Mouse (Mus musculus): Measurements from ENCODE around the gene Rsph9. TPM values are rescaled to one million over a fixed set of nuclear protein-coding genes. Genes with fewer than 3 reads are reported as not detected.

Rsph9 gene
- polyA plus RNA-seq, 1 experiment from 2014 or later = 0.72 TPM

- no peaks in the 10 kb centered on the region for H3K9me3 ChIP-seq (replicated peaks)
- H3K4me3 ChIP-seq = no peak overlapping the region
- H3K4me1 ChIP-seq = peaks cover 6% of the 10 kb centered on the region; the same call in 1 of the 2 replicates
- H3K9ac ChIP-seq = no peak overlapping the region
- WGBS (ENCODE audit: insufficient replicate concordance) = 68% methylated on average over 1 of the region's 1 CpGs
- no peak for ATAC-seq
- no peaks in the 10 kb centered on the region for H3K36me3 ChIP-seq
- no peak overlapping the region for H3K4me2 ChIP-seq
- H3K27ac ChIP-seq = no peak overlapping the region
- peaks cover 21% of the 10 kb centered on the region for H3K27me3 ChIP-seq (replicated peaks)
Observed at GRCm38 (mm10) chr17:46091351-46091750, 52.7 kb downstream of the Rsph9 start.

GRCm38 (mm10) chr17:46086341-46086870, 57.6 kb downstream of the Rsph9 start:
- Histone ChIP-seq H3K9me3 (replicated peaks) (no peaks in the 10 kb centered on the region), H3K27me3 (replicated peaks) (peaks cover 8% of the 10 kb centered on the region), H3K4me3 (no peak overlapping the region), H3K4me2 (no peak overlapping the region), H3K36me3 (no peaks in the 10 kb centered on the region), H3K27ac (no peak overlapping the region), H3K9ac (no peak overlapping the region), H3K4me1 (peaks cover 21% of the 10 kb centered on the region; the same call in 1 of the 2 replicates)
- ATAC-seq = no peak
- 48% methylated on average over 17 of the region's 17 CpGs for WGBS (ENCODE audit: insufficient replicate concordance)

DNA sequence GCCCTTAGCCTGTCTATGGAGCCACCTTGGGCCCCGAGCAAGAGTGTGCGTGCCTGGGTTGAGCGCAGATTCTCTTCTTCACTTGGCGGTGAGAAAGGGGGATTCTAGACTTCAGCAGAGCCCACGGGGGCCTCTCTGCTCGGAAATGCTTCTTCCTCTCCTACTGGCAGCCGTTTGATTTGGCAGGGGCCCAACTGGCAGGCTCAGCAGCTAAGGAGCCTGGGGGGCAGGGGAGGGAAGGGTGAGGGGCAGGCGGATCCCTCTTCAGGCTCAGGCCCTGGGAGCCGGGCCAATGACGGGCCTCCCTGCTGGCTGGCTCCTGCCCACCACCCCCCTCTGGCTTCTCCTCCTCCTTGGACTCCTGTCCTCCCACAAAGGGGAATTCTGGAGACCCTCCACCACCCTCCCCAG, 59.9 kb downstream of the Rsph9 start:
- peak overlapping the region; percentile 49; the same call in 1 of the 2 replicates for H3K27ac ChIP-seq
- H3K9me3 ChIP-seq (replicated peaks) = no peaks in the 10 kb centered on the region
- no peak overlapping the region for H3K9ac ChIP-seq
- 18% methylated on average over 10 of the region's 10 CpGs for WGBS (ENCODE audit: insufficient replicate concordance)
- H3K4me3 ChIP-seq = no peak overlapping the region
- H3K4me2 ChIP-seq = peak overlapping the region; percentile 37
- H3K27me3 ChIP-seq (replicated peaks) = peaks cover 8% of the 10 kb centered on the region
- H3K4me1 ChIP-seq = peaks cover 21% of the 10 kb centered on the region; the same call in 1 of the 2 replicates
- no peaks in the 10 kb centered on the region for H3K36me3 ChIP-seq
- peak; percentile 51; the same call in 1 of the 2 replicates for ATAC-seq

GRCm38 (mm10) chr17:46083381-46083780, 60.6 kb downstream of the Rsph9 start:
- ATAC-seq = no peak
- no peak overlapping the region for H3K27ac ChIP-seq
- peaks cover 21% of the 10 kb centered on the region; the same call in 1 of the 2 replicates for H3K4me1 ChIP-seq
- WGBS (ENCODE audit: insufficient replicate concordance) = 58% methylated on average over 3 of the region's 3 CpGs
- H3K9ac ChIP-seq = no peak overlapping the region
- no peak overlapping the region for H3K4me2 ChIP-seq
- no peaks in the 10 kb centered on the region for H3K9me3 ChIP-seq (replicated peaks)
- H3K27me3 ChIP-seq (replicated peaks) = peaks cover 8% of the 10 kb centered on the region
- H3K36me3 ChIP-seq = no peaks in the 10 kb centered on the region
- H3K4me3 ChIP-seq = no peak overlapping the region

DNA sequence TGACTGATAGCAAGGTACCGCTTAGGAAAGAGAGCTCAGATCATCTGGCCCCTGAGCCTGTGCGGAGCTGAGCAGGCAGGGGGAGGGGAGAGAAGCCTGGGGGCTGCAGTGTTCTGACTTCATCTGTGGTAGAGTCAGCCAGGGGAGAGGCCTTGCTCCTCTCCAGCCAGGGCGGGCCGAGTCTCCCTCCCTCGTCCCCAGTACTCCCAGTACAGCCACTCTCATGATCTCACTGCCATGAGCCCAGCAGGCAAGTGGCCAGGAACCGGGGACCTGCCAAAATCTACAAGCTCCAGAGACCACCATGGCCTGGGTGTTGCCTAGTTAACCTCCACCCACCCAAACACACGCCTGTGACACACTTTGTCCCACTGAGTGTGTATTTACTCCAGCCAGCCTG, 62.4 kb downstream of the Rsph9 start:
- H3K9me3 ChIP-seq (replicated peaks) = no peaks in the 10 kb centered on the region
- no peak overlapping the region for H3K4me3 ChIP-seq
- no peak overlapping the region for H3K4me2 ChIP-seq
- ATAC-seq = no peak
- H3K4me1 ChIP-seq = peaks cover 18% of the 10 kb centered on the region; the same call in 1 of the 2 replicates
- 40% methylated on average over 7 of the region's 7 CpGs for WGBS (ENCODE audit: insufficient replicate concordance)
- no peak overlapping the region for H3K27ac ChIP-seq
- peaks cover 8% of the 10 kb centered on the region for H3K27me3 ChIP-seq (replicated peaks)
- no peak overlapping the region for H3K9ac ChIP-seq
- no peaks in the 10 kb centered on the region for H3K36me3 ChIP-seq

DNA sequence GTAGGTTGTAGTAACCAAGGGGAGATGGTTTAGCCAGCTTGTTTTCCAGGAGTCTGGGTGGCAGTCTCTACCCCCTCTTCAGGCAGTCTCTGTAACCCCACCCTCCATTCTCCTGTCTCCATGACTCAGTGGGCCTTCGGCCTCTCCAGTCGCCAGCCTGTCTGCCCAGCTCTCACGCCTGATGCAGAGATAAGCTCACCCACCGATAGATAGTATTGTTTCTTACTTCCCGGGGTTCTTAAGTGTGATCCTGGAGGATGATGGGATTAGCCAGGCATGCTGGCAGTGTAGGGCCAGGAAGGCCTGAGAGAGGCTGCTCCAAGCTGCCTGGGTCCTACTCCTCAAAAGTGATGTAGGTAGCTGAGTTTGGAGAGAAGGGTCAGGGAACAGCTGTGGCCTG, 63.0 kb downstream of the Rsph9 start:
- WGBS (ENCODE audit: insufficient replicate concordance) = 43% methylated on average over 5 of the region's 5 CpGs
- no peaks in the 10 kb centered on the region for H3K9me3 ChIP-seq (replicated peaks)

DNA sequence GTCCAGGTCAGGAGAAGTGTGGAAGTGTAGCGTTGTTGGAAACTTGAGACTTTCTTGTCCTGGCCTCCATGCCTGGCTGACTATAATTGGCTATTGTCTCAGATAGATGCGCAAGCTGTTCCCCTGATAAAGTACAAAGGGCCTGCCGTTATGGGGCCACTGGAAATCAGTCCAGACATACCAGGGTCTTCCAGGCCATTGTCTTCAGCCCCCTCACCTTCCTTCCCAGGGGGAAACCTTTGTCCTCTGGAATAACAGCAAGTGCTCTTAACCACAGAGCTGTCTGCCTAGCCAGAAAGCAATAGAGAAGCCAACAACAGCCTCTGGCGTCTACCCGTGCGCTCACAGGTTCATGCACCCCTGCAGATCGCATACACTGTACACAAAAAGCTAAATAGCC, 63.6 kb downstream of the Rsph9 start:
- WGBS (ENCODE audit: insufficient replicate concordance) = 63% methylated on average over 7 of the region's 7 CpGs
- peaks cover 12% of the 10 kb centered on the region; the same call in 1 of the 2 replicates for H3K4me1 ChIP-seq
- no peak overlapping the region for H3K9ac ChIP-seq
- no peaks in the 10 kb centered on the region for H3K36me3 ChIP-seq
- ATAC-seq = no peak
- H3K4me2 ChIP-seq = no peak overlapping the region
- H3K27ac ChIP-seq = no peak overlapping the region
- H3K4me3 ChIP-seq = no peak overlapping the region
- H3K9me3 ChIP-seq (replicated peaks) = no peaks in the 10 kb centered on the region
- H3K27me3 ChIP-seq (replicated peaks) = peaks cover 8% of the 10 kb centered on the region

More for the DNA sequence above, 63.0 kb downstream of the Rsph9 start:
- H3K4me2 ChIP-seq = no peak overlapping the region
- H3K9ac ChIP-seq = no peak overlapping the region
- peaks cover 8% of the 10 kb centered on the region for H3K27me3 ChIP-seq (replicated peaks)
- peaks cover 12% of the 10 kb centered on the region; the same call in 1 of the 2 replicates for H3K4me1 ChIP-seq
- peak; percentile 30; the same call in 1 of the 2 replicates for ATAC-seq
- no peak overlapping the region for H3K4me3 ChIP-seq
- no peak overlapping the region for H3K27ac ChIP-seq
- no peaks in the 10 kb centered on the region for H3K36me3 ChIP-seq

DNA sequence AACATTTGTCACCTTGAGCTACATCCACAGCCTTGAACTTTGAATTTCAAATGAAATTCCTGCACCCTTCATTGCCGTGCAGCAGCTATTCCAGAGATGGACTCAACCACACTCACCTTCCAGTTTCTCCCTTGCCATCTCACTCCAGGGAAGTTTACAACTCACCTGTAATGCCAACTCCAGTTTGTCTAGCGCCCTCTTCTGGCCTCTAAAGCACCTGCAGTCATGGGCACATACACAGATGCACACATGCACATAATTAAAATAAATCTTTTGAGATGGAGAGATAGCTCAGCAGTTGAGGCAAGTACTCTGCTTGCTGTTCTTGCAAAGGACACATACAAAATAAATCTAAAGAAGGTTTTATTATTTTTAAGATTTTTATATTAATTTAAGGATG, 65.0 kb downstream of the Rsph9 start:
- Histone ChIP-seq H3K27me3 (replicated peaks) (peaks cover 3% of the 10 kb centered on the region), H3K4me2 (no peak overlapping the region), H3K9me3 (replicated peaks) (no peaks in the 10 kb centered on the region), H3K4me3 (no peak overlapping the region), H3K4me1 (peaks cover 18% of the 10 kb centered on the region), H3K9ac (no peak overlapping the region), H3K36me3 (no peaks in the 10 kb centered on the region), H3K27ac (no peak overlapping the region)
- no peak for ATAC-seq
- 58% methylated on average over 2 of the region's 2 CpGs for WGBS (ENCODE audit: insufficient replicate concordance)

DNA sequence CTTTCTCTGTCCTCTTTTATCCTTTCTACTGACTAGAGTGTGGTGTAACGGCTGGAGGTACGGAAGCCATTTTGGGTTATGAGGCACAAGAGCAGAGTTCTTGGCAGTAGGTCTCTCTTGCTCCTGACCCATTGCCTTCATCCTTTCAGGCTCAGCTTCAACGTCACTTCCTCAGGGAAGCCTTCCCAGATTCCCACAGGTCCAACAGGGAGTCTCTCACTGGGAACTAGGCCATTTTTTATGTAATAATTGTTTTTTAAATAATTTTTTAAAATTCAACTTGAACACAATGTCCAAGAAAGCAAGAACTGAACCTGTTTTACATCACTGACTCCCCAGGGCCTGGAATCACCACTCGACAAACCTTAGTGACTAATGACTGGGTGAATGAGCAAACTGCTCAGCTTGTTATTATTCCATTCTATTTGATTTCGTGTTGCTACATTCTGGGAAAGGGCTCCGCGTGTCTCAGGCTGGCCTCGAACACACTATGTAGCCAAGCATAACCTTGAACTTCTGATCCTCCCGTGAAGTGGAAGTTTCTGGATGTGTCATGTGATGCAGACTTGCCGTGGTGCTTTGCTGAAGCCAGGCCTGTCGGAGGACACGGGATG, 66.0 kb downstream of the Rsph9 start:
- H3K27ac ChIP-seq = no peak overlapping the region
- no peaks in the 10 kb centered on the region for H3K27me3 ChIP-seq (replicated peaks)
- no peak overlapping the region for H3K4me3 ChIP-seq
- 78% methylated on average over 12 of the region's 12 CpGs for WGBS (ENCODE audit: insufficient replicate concordance)
- no peak overlapping the region for H3K4me2 ChIP-seq
- ATAC-seq = no peak
- no peaks in the 10 kb centered on the region for H3K36me3 ChIP-seq
- H3K9ac ChIP-seq = no peak overlapping the region
- H3K4me1 ChIP-seq = peaks cover 24% of the 10 kb centered on the region
- no peaks in the 10 kb centered on the region for H3K9me3 ChIP-seq (replicated peaks)

DNA sequence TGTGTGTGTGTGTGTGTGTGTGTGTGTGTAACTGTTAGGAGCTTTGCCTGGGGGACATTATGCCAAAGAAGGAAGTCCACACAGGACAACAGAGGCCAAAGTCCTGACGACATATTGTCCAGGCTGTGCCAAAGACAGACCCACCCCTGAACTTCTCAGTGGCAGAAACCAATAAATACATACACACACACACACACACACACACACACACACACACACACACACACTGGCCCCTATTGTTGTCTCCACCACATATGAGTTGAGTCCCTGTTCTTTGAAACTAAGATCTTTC, 67.8 kb downstream of the Rsph9 start:
- Histone ChIP-seq H3K9me3 (replicated peaks) (no peaks in the 10 kb centered on the region), H3K9ac (no peak overlapping the region), H3K4me3 (no peak overlapping the region), H3K27ac (no peak overlapping the region), H3K27me3 (replicated peaks) (no peaks in the 10 kb centered on the region), H3K4me2 (no peak overlapping the region), H3K36me3 (no peaks in the 10 kb centered on the region), H3K4me1 (peaks cover 25% of the 10 kb centered on the region)
- no peak for ATAC-seq
- no CpG with 5 or more reads among the region's 1 CpGs for WGBS (ENCODE audit: insufficient replicate concordance)

- Histone ChIP-seq H3K27me3 (replicated peaks) (no peaks in the 10 kb centered on the region), H3K4me3 (no peak overlapping the region), H3K36me3 (no peaks in the 10 kb centered on the region), H3K9ac (no peak overlapping the region), H3K4me1 (peaks cover 25% of the 10 kb centered on the region), H3K27ac (no peak overlapping the region), H3K9me3 (replicated peaks) (no peaks in the 10 kb centered on the region), H3K4me2 (no peak overlapping the region)
- no peak for ATAC-seq
- 49% methylated on average over 5 of the region's 5 CpGs for WGBS (ENCODE audit: insufficient replicate concordance)
Observed at GRCm38 (mm10) chr17:46075551-46076259, 68.3 kb downstream of the Rsph9 start.

DNA sequence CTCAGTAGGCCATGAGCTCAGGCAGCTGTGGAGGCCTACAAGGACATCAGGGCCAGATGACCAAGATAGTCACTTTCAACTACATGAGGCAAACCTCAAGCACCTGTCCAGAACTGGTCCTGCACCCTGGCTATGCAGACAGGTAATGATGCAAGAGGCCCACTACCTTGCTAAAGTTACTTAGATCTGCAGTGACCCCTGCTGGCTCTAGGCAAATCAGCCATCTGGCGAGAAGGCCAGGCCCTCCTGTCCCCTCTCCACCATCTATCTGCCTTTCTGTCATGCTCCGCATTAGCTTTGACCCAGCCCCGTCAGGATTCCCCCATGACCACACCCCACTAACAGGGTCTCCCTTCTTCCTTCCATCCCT, 68.9 kb downstream of the Rsph9 start:
- H3K27ac ChIP-seq = no peak overlapping the region
- no peak overlapping the region for H3K4me3 ChIP-seq
- H3K4me2 ChIP-seq = no peak overlapping the region
- H3K36me3 ChIP-seq = no peaks in the 10 kb centered on the region
- peaks cover 25% of the 10 kb centered on the region for H3K4me1 ChIP-seq
- H3K27me3 ChIP-seq (replicated peaks) = no peaks in the 10 kb centered on the region
- WGBS (ENCODE audit: insufficient replicate concordance) = 22% methylated on average over 3 of the region's 3 CpGs
- ATAC-seq = no peak
- H3K9me3 ChIP-seq (replicated peaks) = no peaks in the 10 kb centered on the region
- no peak overlapping the region for H3K9ac ChIP-seq
